Mouse (Mus musculus): ENCODE measurements around the gene Fsip1.

- TF ChIP-seq CTCF (IDR thresholded peaks at IDR 0.05; ENCODE audit: low read depth), result no peak
- no peak for TF ChIP-seq EP300 (IDR thresholded peaks at IDR 0.05; ENCODE audit: low read depth)
Measured at GRCm38 (mm10) chr2:118262673-118263072, 5.9 kb upstream of the Fsip1 start.

Data from liver, postnatal 0 days (tissue).